Mouse (Mus musculus): Measurements from ENCODE around the gene Reep1. TPM values are rescaled to one million over a fixed set of nuclear protein-coding genes. Genes with fewer than 3 reads are reported as not detected.

Reep1 gene
- 10 to 100 TPM; 70.5 to 72.3 TPM for total RNA-seq (2021)
- long read RNA-seq, transcript Reep1-201 (7 exons, 3,924 nt) = major isoform, 150 of 160 reads
- long read RNA-seq, partial matches to known transcripts = 1 of 160 reads
- long read RNA-seq, other reads (novel, unspliced or antisense) = 9 of 160 reads

DNA sequence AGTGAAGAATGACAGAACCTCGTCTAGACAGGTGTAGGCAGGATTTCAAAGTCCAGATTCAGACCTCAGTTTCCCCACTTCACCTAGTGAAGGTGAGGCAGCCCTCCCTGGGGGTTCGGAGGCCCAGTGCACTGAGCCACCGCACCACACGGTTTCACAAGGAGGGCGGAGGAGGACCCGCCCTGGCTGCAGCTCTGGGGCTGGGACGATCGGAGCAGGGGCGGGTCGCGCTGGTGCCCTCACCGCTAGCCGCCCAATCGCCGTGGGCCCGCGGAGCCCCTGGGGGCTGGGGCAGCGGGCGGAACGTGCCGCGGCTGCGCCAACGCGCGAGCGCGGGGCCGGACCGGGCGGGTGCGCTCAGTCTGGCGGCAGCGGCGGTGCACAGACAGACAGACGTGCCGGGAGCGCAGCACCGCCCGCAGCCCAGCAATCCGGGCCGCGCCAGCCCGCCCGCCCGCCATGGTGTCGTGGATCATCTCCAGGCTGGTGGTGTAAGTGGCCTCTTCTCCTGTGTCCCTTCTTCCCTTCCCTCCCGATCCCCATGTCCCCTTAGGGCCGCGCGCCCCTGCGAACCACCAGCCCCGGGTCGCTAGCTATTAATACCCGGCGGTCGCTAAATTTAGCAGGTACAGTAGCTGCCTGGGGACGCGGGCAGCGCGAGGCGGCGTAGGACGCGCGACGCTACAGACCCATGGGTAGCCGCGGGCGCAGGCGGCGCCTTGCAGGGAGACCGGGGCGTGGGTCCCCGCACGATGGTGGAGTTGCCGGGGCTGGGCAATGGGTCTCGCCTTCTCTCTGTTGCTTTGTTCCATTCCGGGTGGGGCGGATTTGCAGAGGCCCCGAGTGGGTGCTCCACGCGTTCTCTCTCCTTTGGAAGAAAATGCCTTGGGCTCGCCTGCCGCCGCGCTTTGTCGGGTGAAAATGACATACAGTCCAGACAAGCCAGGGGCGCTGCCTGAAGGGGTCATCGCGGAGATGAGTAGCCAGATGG lies at the start of gene Reep1:
Gene Reep1, plus strand, starts transcription at position 51 of the 991 bp plus-strand sequence.
- DNase-seq (ENCODE audit: low spot score in 2 of 2) = peak; percentile 39 to 65

DNA sequence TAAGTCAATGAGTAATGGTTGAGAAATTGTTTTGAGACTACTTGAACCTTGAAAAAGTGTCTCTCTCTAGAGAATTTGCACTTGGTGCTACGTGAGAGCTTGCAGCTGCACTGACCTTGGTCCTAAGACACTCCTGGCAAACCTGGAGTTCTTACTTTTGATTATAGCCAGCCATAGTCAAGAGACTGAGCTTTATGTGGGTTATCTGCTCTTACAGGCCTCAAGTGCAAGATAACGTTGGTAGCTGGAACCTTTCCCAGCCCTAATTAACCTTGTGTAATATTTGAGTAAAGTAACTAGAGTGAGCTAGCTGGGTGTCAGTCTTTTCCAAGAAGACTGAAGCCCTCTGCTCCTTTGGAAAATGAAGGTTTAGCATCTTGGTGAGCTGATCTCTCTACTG lies 49.1 kb upstream of the Reep1 start:
- no peak for DNase-seq (ENCODE audit: low spot score in 2 of 2)

DNA sequence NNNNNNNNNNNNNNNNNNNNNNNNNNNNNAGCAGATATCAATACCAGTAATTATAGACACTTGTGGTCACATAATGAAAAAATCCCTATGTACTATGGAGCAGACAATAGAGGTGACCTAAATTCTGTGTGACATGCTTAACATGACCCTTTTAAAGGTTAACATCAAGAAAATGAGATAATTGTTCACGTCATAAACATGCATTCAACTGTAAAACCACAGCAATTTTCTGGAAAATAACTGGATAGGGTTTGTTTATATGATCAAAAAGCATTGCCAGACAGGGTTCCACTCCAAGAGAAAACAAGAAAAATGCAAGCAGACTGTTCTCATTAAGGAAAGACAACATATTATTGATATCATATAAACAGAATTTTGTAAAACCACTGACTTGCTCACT lies 42.9 kb upstream of the Reep1 start:
- no peak for DNase-seq (ENCODE audit: low spot score in 2 of 2)

DNA sequence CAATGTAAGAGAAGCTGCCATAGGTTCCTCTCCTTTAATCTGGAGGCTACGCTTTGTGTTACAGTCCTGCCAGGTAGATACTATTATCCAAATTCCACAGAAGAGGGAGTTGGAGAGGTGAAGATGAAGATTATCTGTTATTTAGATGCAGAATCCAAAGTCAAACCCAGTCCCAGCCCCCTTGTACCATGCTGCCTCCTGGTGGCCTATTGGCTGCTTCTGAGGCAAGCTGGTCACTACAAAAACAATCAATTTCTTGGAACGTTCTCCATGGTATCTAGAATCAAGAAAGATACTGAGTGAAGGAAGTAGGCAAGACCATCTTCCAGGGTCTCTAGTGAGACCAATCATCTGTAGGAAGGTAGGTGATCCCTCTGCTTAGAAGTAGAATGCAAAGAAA lies 34.2 kb upstream of the Reep1 start:
- no peak for DNase-seq (ENCODE audit: low spot score in 2 of 2)

DNA sequence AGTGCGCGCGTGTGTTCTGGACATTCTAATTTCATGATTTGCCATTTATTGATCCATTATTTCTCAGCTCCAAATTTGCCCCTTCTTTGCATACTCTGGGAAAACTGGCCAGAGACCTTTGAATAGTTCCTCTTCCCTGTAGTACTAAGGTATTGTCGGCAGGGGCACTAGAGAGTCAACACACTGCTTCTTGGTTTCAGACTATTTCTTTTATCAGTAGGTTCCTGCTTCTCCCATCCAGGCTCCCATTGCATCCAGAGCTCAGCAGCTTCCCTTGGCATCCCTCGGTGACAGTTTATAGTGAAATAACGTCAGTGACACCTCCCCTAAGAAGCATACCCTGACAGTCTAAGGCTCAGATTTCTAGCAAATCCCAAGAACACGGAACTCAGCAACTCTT lies 28.5 kb upstream of the Reep1 start:
- DNase-seq (ENCODE audit: low spot score in 2 of 2) = no peak

DNA sequence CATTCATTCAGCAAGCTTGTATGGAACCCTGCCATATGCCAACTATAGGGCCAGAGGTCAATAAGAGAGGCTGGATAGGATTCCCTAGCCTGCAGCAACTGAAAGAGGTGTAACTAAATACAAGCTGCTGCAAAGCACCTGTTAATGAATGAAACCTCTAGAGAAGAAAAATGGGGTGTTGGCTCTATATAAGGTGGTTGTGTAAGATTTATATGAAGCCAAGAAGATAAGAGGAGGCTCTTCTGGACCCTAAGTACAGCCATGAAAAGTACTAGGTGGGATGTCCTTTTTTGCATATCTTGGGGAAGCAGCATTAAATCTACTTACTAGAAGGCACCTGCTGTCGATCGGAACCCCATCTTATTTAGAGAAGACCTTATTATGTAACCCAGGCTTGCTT lies 12.2 kb upstream of the Reep1 start:
- no peak for DNase-seq (ENCODE audit: low spot score in 2 of 2)

DNA sequence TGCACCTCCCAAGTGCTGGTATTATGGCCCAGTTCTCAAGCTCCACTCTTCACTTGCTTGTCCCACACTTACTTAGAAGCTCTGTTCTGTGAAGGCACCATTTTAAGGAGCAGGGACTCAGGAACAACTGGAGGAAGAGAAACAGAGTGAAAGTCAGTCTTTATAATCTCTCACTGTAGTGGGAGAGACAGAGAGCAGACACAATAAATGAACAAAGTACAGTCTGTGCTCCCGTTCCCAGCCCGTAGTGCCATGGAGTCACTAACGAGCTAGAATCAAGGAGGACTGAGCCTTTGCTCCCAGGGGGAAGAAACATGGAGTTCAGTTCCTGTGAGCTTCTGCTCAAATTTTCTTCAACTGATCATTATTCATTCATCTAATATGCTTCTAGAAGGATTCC lies 11.8 kb upstream of the Reep1 start:
- no peak for DNase-seq (ENCODE audit: low spot score in 2 of 2)

DNA sequence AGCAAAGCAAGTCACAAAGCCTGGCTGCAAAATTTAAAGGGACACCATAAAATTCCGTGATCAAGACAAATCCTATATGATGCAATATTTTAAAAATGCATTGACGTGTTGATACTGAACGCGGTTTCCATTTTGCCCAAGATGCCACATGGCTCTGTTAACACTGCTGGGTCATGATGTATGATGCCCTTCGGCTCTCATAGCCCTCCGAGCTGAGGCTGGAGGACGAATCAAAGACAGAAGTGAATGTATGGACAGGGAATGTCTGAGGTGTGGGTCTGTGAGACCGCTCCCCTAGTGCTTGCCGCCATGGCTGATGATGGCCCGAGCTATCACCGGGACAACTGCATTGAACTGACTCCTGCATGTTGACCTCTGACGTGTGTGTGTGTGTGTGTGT lies 490 bp upstream of the Reep1 start:
- DNase-seq (ENCODE audit: low spot score in 2 of 2) = no peak

DNA sequence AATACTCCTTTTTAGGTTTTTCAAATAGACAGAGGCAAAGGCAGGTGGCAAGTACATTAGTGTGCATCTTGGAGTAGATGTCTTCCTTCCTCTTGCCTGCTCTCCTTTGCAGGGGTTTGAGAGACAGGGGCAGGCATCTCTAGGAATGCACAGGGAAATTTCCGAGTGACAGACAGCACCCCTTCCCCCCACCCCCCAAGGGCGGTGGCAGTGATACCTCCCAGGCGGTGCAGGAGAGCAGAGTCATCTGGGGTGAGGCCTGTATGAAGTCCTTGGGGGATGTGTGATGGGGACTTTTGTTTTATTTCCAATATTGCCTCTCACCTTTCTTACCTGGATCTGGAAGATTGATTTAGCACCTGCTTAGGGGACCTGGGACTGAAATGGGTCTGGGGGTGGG lies 1.2 kb downstream of the Reep1 start:
- no peak for DNase-seq (ENCODE audit: low spot score in 2 of 2)

DNA sequence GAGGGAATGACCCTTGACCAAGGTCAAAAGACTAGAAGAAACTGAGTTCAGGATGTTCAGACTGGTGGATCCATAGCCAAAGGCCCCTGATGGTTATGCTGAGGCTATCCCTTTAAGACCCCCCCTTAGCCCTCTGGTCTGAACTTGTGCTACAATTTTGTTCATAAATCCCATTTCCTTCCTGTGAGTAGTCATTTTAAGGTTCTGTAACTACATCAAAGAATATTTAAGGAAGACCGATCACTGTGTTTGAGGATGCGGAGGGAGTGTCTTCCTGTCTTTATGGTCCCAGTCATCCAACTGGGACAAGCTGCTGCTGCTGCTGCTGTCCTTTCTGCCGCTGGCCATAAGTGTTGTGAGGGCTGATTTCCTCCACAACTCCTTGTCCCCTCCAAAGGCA lies 3.0 kb downstream of the Reep1 start:
- no peak for DNase-seq (ENCODE audit: low spot score in 2 of 2)

DNA sequence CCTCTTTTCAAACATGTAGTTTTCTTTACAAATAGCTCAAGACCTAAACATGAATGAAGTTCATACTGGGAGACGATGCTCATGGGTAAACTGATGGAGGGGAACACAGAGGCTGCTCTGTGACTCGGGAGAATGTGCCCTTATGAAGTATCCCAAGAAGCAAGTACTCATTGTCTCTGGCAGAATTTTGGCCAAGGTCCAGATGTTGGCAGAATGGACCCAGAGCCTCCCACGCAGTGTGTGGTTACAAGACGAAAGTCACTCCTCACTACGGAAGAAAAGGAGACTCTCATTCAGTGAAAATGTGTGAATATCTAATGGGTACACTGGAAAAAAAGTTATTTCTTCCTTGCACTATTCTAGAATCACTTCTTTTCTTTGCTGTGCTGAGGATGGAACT lies 3.8 kb downstream of the Reep1 start:
- no peak for DNase-seq (ENCODE audit: low spot score in 2 of 2)

DNA sequence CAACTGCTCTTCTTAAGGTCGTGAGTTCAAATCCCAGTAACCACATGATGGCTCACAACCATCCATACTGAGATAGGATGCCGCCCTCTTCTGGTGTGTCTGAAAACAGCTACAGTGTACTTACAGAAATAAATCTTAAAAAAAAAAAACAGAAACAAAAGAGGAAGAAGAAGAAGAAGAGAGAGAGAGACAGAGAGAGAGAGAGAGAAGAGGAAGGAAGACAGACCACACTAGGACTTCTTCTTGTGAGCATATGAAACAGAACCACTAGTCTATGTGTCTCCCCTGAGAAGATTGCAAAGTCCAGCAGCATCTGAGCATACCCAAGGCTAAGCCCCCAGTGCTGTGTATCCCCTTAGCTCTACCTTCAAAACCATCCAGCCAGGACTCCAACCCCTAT lies 6.2 kb downstream of the Reep1 start:
- DNase-seq (ENCODE audit: low spot score in 2 of 2) = no peak

DNA sequence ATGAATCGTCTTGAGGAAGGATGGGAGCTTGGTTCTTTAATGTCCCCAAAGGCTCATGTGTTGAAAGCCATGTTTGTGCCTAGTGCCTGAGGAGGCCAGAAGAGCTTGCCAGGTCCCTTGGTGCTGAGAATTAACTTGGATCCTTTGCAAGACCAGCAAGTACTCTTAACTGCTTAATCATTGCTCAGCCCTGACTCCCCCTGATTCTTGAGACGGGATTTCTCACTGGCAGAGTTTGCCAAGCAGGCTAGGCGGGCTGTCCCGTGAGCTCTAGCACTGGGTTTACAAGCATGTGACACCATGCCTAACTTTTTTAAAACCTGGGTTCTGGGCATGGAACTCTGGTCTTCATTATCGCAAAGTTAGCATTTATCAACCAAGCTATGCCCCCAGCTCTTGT lies 7.6 kb downstream of the Reep1 start:
- DNase-seq (ENCODE audit: low spot score in 2 of 2) = no peak

DNA sequence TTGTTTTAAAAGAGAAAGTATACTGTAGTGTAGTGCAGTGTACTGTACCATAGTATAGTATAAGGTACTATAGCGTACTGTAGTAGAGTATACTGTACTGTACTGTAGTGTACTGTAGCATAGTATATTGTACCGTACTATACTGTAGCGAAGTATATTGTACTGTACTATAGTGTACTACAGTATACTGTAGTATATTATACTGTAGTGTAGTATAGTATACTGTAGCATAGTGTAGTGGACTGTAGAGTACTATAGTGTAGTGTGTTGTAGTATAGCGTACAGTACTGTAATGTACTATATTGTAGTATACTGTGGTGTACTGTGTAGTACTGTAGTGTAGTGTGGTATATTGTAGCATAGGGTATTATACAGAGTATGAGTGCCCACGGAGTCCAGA lies 9.1 kb downstream of the Reep1 start:
- no peak for DNase-seq (ENCODE audit: low spot score in 2 of 2)

DNA sequence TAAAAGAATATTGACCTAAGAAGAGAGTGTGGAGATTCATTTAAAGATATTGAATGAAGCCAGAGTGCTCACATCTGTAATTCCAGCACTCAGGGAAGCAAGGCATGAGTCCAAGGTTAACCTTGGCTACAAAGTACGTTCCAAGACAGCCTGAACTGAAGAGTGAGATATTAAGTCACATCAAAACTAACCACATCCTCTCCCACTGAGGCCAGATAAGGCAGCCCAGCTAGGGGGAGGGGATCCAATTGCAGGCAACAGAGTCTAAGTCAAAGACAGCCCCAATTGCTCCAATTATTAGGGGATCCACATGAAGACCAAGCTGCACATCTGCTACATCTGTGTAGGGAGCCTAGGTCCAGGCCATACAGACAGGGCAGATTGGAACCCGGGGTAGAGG lies 11.0 kb downstream of the Reep1 start:
- no peak for DNase-seq (ENCODE audit: low spot score in 2 of 2)

DNA sequence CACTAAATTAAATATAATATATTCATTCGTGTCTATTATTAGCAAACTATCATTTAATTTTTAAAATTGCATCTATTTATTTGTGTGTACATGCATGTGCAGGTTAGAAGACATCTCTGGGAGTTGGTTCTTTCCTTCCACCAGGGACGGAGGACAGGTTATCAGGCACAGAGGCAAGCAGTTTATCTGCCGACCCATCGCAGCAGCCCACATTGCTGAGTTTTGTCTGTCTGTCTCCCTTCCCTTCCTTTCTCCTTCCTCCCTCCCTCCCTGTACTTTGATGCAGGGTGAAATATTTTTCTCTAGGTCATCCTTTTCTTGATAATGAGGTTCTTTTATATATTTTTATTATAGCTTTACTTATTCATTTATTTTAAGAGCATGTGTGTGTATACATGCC lies 11.9 kb downstream of the Reep1 start:
- no peak for DNase-seq (ENCODE audit: low spot score in 2 of 2)

DNA sequence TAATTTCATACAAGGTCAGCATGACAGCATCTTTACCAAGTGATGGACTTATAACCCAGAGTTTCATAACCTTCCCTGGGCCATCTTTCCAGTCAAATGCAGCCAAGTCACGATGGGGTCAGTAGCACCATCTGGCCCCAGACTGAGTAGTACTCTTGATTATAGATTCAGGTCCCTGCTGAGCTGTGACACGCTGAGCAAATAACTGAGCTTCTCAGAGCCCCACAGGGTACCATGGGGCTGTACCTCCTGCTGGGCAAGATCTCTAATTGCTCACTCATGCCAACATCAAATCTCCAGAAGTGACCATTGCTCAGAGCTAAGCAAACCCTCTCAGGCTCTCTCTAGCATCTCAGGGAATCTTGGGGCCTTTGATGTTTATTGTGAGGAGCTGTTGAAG lies 15.6 kb downstream of the Reep1 start:
- DNase-seq (ENCODE audit: low spot score in 2 of 2) = no peak

DNA sequence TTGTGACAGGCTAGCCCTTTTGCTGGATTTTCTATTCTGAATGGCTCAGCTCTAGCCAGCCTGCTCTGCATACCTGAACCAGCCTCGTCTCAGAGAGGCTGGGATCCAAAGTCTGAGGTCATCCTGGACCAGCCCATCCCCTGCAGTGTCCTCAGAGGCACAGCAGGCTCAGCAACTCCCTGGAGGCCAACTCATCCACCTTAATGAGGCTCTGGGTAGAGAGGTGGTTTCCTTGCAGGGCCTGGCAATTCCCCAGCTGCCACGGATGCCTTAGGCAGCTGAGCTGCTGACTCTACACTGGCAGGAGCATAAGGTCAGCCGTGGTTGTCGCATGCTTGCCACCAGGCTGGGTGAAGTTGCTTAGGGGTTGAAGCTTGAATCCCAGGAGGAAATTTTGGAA lies 16.2 kb downstream of the Reep1 start:
- DNase-seq (ENCODE audit: low spot score in 2 of 2) = no peak

DNA sequence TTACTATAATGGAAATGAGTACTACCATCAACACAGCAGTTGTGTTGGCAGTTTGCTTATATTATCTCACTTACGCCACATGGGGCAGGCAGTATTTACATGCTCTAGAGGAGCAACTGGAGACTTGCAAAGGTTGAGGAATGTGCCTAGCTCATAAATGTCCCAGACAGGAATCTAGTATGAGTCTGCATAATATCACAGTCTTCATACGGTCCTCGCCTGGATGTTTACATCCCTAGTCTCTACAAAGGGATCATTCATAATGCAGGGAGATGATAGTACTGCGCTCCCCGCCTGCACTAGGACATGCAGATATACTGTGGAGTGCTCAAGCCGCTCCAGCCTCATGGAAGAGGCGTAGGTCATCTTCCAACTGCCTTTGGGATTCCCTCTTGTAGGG lies 19.3 kb downstream of the Reep1 start:
- DNase-seq (ENCODE audit: low spot score in 2 of 2) = no peak

DNA sequence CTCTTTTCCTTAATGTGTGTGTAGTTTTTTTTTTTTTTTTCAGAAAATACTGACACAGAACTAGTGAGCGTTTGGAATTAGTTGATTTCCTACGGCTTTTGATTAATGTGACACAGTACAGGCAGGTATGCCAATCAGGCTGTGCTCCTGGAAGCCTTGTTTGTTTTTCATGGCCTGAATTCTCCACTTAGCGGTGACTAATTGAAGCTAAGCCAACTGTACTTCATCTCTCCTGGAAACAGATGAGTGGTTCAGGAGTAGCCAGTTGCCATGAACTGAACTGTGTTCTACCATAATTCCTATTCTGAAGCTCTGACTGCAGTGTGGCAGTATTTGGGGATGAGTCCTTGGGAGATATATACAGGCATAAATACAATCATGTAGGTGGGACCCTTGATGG lies 20.9 kb downstream of the Reep1 start:
- no peak for DNase-seq (ENCODE audit: low spot score in 2 of 2)

DNA sequence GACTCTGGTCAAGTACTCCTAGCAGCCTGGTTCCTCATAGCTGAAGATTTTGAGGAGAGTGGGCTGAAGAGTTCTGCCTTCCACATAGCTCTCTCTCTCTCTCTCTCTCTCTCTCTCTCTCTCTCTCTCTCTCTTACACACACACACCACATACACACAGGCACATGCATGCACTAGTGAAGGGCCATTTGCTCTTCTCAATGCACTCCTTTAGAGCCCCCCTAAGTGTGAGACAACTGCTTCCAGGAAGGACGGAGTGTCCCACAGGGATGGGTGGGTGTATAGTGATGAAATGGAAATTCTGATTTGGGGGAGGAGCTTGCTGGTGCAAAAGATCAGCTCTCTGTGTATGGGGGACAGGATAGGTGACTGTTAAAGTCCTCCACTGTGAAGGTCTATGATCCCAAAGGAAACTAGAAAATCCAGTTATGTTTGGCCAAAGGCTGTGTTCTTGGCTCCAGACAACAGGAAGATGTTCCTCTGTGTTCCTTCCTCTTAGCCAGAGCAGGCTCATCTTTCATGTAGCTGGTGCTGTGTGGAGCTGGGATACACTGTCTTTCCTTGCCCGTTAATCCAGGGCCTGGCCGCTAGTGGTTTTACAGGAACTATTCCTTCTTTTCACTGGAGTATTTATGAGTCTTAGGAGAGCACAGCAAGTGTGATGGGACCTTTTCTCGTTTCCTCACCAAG lies 27.7 kb downstream of the Reep1 start:
- DNase-seq (ENCODE audit: low spot score in 2 of 2) = no peak

DNA sequence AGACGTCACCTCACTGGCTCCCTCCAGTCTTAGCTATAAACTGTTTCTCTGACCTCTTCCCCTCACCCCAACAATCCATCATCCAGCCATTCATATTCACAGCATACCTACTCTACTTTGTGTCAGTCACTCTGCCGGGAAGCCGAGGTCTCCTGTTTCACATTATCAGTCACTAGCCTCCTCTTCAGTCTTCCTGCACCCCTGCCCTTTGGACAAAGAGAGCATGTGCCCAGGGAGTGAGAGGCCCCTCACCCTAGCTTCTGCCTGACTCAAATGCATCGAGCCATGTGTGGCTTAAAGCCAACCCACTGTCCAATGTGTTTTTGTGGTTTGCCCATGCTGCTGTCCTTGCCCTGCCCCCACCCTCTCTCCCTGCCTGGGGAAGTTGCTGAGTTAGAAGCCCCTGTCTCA lies 28.2 kb downstream of the Reep1 start:
- no peak for DNase-seq (ENCODE audit: low spot score in 2 of 2)

All from layer of hippocampus, adult 18-20 months (tissue).